Comparison of ENCODE assay signal across 21 mouse cellular contexts in genomic region chr4:24218383-24218934, GRCm38 (mm10).
DNase-seq lines count a peak whose midpoint lies in the region; ATAC-seq and TF ChIP-seq lines count a peak whose summit lies in the region.
"Had no signal": no experiment of that assay in that cellular context is flagged by ENCODE, and none has a peak within 500 bp of the region (broad histone marks: within the 10 kb centered on the region; RNA-seq: fewer than 3 reads in every experiment).

No protein-coding gene starts in this region.

- no peak for TF ChIP-seq CTCF in forebrain, postnatal 0 days (IDR thresholded peaks at IDR 0.05; ENCODE audit: low read depth)

- no peak overlapping the region for H3K4me3 ChIP-seq in hindbrain, embryonic 12.5 days
- no peak overlapping the region for H3K4me3 ChIP-seq in hindbrain, embryonic 13.5 days
- no peak overlapping the region for H3K4me3 ChIP-seq in neural tube, embryonic 13.5 days
- H3K4me3 ChIP-seq in neural tube, embryonic 15.5 days (replicated peaks): no peak overlapping the region
- H3K4me3 ChIP-seq in forebrain, postnatal 0 days (ENCODE audit: low read depth, low read length): no peak overlapping the region
- H3K4me3 ChIP-seq: embryonic facial prominence, embryonic 12.5 days; heart, embryonic 15.5 days; kidney, embryonic 15.5 days; liver, embryonic 13.5 days; myocyte had no signal

- ATAC-seq in hindbrain, embryonic 12.5 days (ENCODE audit: low FRiP score): peak; percentile 59; the same call in 1 of the 2 replicates
- ATAC-seq in hindbrain, embryonic 13.5 days (ENCODE audit: low FRiP score): no peak
- peak; percentile 65; the same call in 1 of the 2 replicates for ATAC-seq in neural tube, embryonic 13.5 days (ENCODE audit: low read depth)
- ATAC-seq in neural tube, embryonic 15.5 days (ENCODE audit: low FRiP score): no peak; the same call in 1 of the 2 replicates
- no peak for ATAC-seq in forebrain, postnatal 0 days
- no peak for ATAC-seq in megakaryocyte progenitor cell, adult 5-6 weeks (replicated peaks; ENCODE audit: poor library complexity)
- ATAC-seq in cerebellum, adult (ENCODE audit: insufficient number of reproducible peaks, low FRiP score, low TSS enrichment): no peak
- ATAC-seq: CD4-positive, CD25-positive, alpha-beta regulatory T cell, adult 4 months had no signal

- H3K27ac ChIP-seq in hindbrain, embryonic 12.5 days: no peak overlapping the region
- H3K27ac ChIP-seq in hindbrain, embryonic 13.5 days: no peak overlapping the region
- no peak overlapping the region for H3K27ac ChIP-seq in neural tube, embryonic 13.5 days (replicated peaks)
- no peak overlapping the region for H3K27ac ChIP-seq in neural tube, embryonic 15.5 days (replicated peaks)
- H3K27ac ChIP-seq in forebrain, postnatal 0 days (ENCODE audit: low read depth, low read length): peak overlapping the region; percentile 37
- H3K27ac ChIP-seq: embryonic facial prominence, embryonic 12.5 days; heart, embryonic 15.5 days; kidney, embryonic 15.5 days; liver, embryonic 13.5 days had no signal

- 50% methylated on average over 6 of the region's 6 CpGs for WGBS in hindbrain, embryonic 12.5 days
- 46% methylated on average over 6 of the region's 6 CpGs for WGBS in hindbrain, embryonic 13.5 days
- WGBS in neural tube, embryonic 13.5 days: 30% methylated on average over 6 of the region's 6 CpGs
- 23% methylated on average over 6 of the region's 6 CpGs for WGBS in neural tube, embryonic 15.5 days
- 15% methylated on average over 6 of the region's 6 CpGs for WGBS in forebrain, postnatal 0 days

- H3K9ac ChIP-seq in hindbrain, embryonic 12.5 days: no peak overlapping the region
- H3K9ac ChIP-seq in hindbrain, embryonic 13.5 days: no peak overlapping the region
- no peak overlapping the region for H3K9ac ChIP-seq in neural tube, embryonic 13.5 days
- no peak overlapping the region for H3K9ac ChIP-seq in neural tube, embryonic 15.5 days (replicated peaks)
- H3K9ac ChIP-seq in forebrain, postnatal 0 days: no peak overlapping the region
- H3K9ac ChIP-seq: embryonic facial prominence, embryonic 12.5 days; heart, embryonic 15.5 days; kidney, embryonic 15.5 days; liver, embryonic 13.5 days had no signal

- H3K27me3 ChIP-seq in hindbrain, embryonic 12.5 days: no peaks in the 10 kb centered on the region
- no peaks in the 10 kb centered on the region for H3K27me3 ChIP-seq in hindbrain, embryonic 13.5 days
- H3K27me3 ChIP-seq in neural tube, embryonic 13.5 days: no peaks in the 10 kb centered on the region
- H3K27me3 ChIP-seq in neural tube, embryonic 15.5 days (replicated peaks): no peaks in the 10 kb centered on the region
- no peaks in the 10 kb centered on the region for H3K27me3 ChIP-seq in forebrain, postnatal 0 days (ENCODE audit: insufficient read depth, low read length)
- H3K27me3 ChIP-seq: embryonic facial prominence, embryonic 12.5 days; heart, embryonic 15.5 days; kidney, embryonic 15.5 days; liver, embryonic 13.5 days had no signal

- peaks cover 3% of the 10 kb centered on the region for H3K4me1 ChIP-seq in hindbrain, embryonic 12.5 days
- peaks cover 4% of the 10 kb centered on the region; the same call in 1 of the 2 replicates for H3K4me1 ChIP-seq in hindbrain, embryonic 13.5 days (replicated peaks)
- peaks cover 21% of the 10 kb centered on the region for H3K4me1 ChIP-seq in neural tube, embryonic 13.5 days (replicated peaks)
- H3K4me1 ChIP-seq in neural tube, embryonic 15.5 days: 0 out of 2 replicates have a peak, but pooled peaks cover 4% of the 10 kb centered on the region
- H3K4me1 ChIP-seq in forebrain, postnatal 0 days (ENCODE audit: insufficient read depth): peaks cover 12% of the 10 kb centered on the region
- H3K4me1 ChIP-seq: embryonic facial prominence, embryonic 12.5 days; heart, embryonic 15.5 days; kidney, embryonic 15.5 days; liver, embryonic 13.5 days had no signal

- DNase-seq in forebrain, postnatal 0 days: no peak
- DNase-seq: adrenal gland, postnatal 14 days; cerebellum, adult 11 months; cerebellum, adult 9-11 months; heart, postnatal 36 days; kidney, adult 11 months; kidney, postnatal 36 days; liver, embryonic 13.5 days; lung, adult 2 months; thymus, postnatal 14 days had no signal

- H3K4me2 ChIP-seq in hindbrain, embryonic 12.5 days (replicated peaks): no peak overlapping the region
- no peak overlapping the region for H3K4me2 ChIP-seq in hindbrain, embryonic 13.5 days
- H3K4me2 ChIP-seq in neural tube, embryonic 13.5 days: no peak overlapping the region
- no peak overlapping the region for H3K4me2 ChIP-seq in neural tube, embryonic 15.5 days
- H3K4me2 ChIP-seq in forebrain, postnatal 0 days (ENCODE audit: low read depth): peak overlapping the region; percentile 8; the same call in 1 of the 2 replicates
- H3K4me2 ChIP-seq: embryonic facial prominence, embryonic 12.5 days; heart, embryonic 15.5 days; kidney, embryonic 15.5 days; liver, embryonic 13.5 days had no signal

- H3K36me3 ChIP-seq in hindbrain, embryonic 12.5 days: no peaks in the 10 kb centered on the region
- no peaks in the 10 kb centered on the region for H3K36me3 ChIP-seq in hindbrain, embryonic 13.5 days
- no peaks in the 10 kb centered on the region for H3K36me3 ChIP-seq in neural tube, embryonic 13.5 days
- H3K36me3 ChIP-seq in neural tube, embryonic 15.5 days: no peaks in the 10 kb centered on the region
- H3K36me3 ChIP-seq in forebrain, postnatal 0 days (ENCODE audit: insufficient read depth): no peaks in the 10 kb centered on the region
- H3K36me3 ChIP-seq: embryonic facial prominence, embryonic 12.5 days; heart, embryonic 15.5 days; kidney, embryonic 15.5 days; liver, embryonic 13.5 days had no signal

- no peaks in the 10 kb centered on the region for H3K9me3 ChIP-seq in hindbrain, embryonic 12.5 days (replicated peaks)
- no peaks in the 10 kb centered on the region for H3K9me3 ChIP-seq in hindbrain, embryonic 13.5 days
- no peaks in the 10 kb centered on the region for H3K9me3 ChIP-seq in neural tube, embryonic 13.5 days
- H3K9me3 ChIP-seq in neural tube, embryonic 15.5 days (replicated peaks): no peaks in the 10 kb centered on the region
- H3K9me3 ChIP-seq in forebrain, postnatal 0 days (ENCODE audit: low read length): no peaks in the 10 kb centered on the region
- H3K9me3 ChIP-seq: embryonic facial prominence, embryonic 12.5 days; heart, embryonic 15.5 days; kidney, embryonic 15.5 days; liver, embryonic 13.5 days had no signal

Comparison
In these comparisons a context has a peak if more than half of its experiments do, and no peak if none do; other contexts are left out.
1. ATAC-seq: peak in hindbrain, embryonic 12.5 days (single experiment) and neural tube, embryonic 13.5 days (single experiment); none in hindbrain, embryonic 13.5 days (single experiment), neural tube, embryonic 15.5 days (single experiment), forebrain, postnatal 0 days (single experiment), megakaryocyte progenitor cell, adult 5-6 weeks (single experiment) and cerebellum, adult (single experiment).